Mouse (Mus musculus) G1E (cell line): ENCODE measurements around the gene Naa15.

Source experiments
- CTCF ChIP-seq: IDR thresholded peaks from 2 replicates; pipeline ENCODE4 v1.5.1; 2012; ENCODE audit warnings: low read depth, low read length, inconsistent platforms, mixed read lengths
- GATA1 ChIP-seq: IDR thresholded peaks from 2 replicates; pipeline ENCODE4 v1.6.1; 2012; ENCODE audit warnings: borderline replicate concordance, low read length, inconsistent platforms, mixed read lengths

DNA sequence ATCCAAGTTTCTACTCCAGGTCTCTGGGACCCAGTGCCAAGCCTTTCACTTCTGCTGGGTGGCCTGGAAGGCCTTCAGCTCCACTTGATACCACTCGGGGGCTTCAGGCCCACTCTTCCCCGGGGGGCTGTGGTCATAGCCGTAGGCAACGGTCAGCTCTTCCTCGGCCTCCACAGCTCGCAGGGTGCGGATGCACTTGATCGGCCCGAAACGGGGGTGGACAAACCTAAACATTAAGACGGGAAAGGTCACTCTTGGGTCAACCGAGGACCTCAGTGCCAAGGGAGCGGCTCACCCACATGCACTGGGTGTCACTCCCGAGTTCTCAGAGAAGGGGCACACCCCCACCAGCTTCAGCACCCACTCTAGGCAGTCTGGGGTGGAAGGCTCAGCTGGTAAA is 106.3 kb downstream of the Naa15 start:
- no peak for TF ChIP-seq GATA1
- TF ChIP-seq CTCF: no peak
